Mouse (Mus musculus): ENCODE results near the gene Prr12.

The Prr12 gene

GRCm38 (mm10) chr7:45077322-45077721 is 24.6 kb upstream of the Prr12 start:
- no peak for DNase-seq (ENCODE audit: low spot score)

- DNase-seq (ENCODE audit: low spot score), result no peak
These were observed 23.8 kb upstream of the Prr12 start for GRCm38 (mm10) chr7:45076501-45076900.

GRCm38 (mm10) chr7:45075405-45075804 is 22.7 kb upstream of the Prr12 start:
- no peak for DNase-seq (ENCODE audit: low spot score)

GRCm38 (mm10) chr7:45073949-45074348 is 21.3 kb upstream of the Prr12 start:
- no peak for DNase-seq (ENCODE audit: low spot score)

GRCm38 (mm10) chr7:45073171-45073707 is 20.6 kb upstream of the Prr12 start:
- no peak for DNase-seq (ENCODE audit: low spot score)

- peak; percentile 39 for DNase-seq (ENCODE audit: low spot score)
These were observed 19.5 kb upstream of the Prr12 start for GRCm38 (mm10) chr7:45072230-45072629.

GRCm38 (mm10) chr7:45069671-45070070 is 17.0 kb upstream of the Prr12 start:
- DNase-seq (ENCODE audit: low spot score), result no peak

- peak; percentile 77 for DNase-seq (ENCODE audit: low spot score)
These were observed 15.3 kb upstream of the Prr12 start for GRCm38 (mm10) chr7:45068000-45068318.

- no peak for DNase-seq (ENCODE audit: low spot score)
These were observed 14.7 kb upstream of the Prr12 start for GRCm38 (mm10) chr7:45067190-45067999.

GRCm38 (mm10) chr7:45062239-45062835 is 9.7 kb upstream of the Prr12 start, which contains the start of the genes Nosip and Prrg2:
TSS of gene Nosip (plus strand) at chr7:45062429.
TSS of gene Prrg2 (minus strand) at chr7:45062677.
- DNase-seq (ENCODE audit: low spot score), result peak; percentile 99

- peak; percentile 36 for DNase-seq (ENCODE audit: low spot score)
These were observed 8.9 kb upstream of the Prr12 start for GRCm38 (mm10) chr7:45061532-45062075.

GRCm38 (mm10) chr7:45060632-45061122 is 8.0 kb upstream of the Prr12 start:
- no peak for DNase-seq (ENCODE audit: low spot score)

- peak; percentile 28 for DNase-seq (ENCODE audit: low spot score)
These were observed 6.2 kb upstream of the Prr12 start for GRCm38 (mm10) chr7:45058607-45059571.

- DNase-seq (ENCODE audit: low spot score), result no peak
These were observed 4.3 kb upstream of the Prr12 start for GRCm38 (mm10) chr7:45056972-45057348.

GRCm38 (mm10) chr7:45056329-45056971 is 3.8 kb upstream of the Prr12 start:
- DNase-seq (ENCODE audit: low spot score), result no peak

- DNase-seq (ENCODE audit: low spot score), result peak; percentile 98
These were observed 1.3 kb upstream of the Prr12 start for GRCm38 (mm10) chr7:45053931-45054510.

- DNase-seq (ENCODE audit: low spot score), result peak; percentile 82
These were observed 643 bp upstream of the Prr12 start for GRCm38 (mm10) chr7:45053117-45053930.

- DNase-seq (ENCODE audit: low spot score), result peak; percentile 36
These were observed 360 bp downstream of the Prr12 start for GRCm38 (mm10) chr7:45052181-45052861.

GRCm38 (mm10) chr7:45051601-45051974 is 1.1 kb downstream of the Prr12 start:
- no peak for DNase-seq (ENCODE audit: low spot score)

Data from embryo, embryonic 10.5 days (tissue).